Mouse (Mus musculus) frontal cortex, postnatal 14 days (tissue): ENCODE measurements around the gene Nars2.

ENCODE experiments used
- DNase-seq, 2 experiments: peaks; one replicate each; pipeline ENCODE4 v3.0.0; 2022; ENCODE audit warnings: low spot score in 2 of 2

Nars2 gene

DNA sequence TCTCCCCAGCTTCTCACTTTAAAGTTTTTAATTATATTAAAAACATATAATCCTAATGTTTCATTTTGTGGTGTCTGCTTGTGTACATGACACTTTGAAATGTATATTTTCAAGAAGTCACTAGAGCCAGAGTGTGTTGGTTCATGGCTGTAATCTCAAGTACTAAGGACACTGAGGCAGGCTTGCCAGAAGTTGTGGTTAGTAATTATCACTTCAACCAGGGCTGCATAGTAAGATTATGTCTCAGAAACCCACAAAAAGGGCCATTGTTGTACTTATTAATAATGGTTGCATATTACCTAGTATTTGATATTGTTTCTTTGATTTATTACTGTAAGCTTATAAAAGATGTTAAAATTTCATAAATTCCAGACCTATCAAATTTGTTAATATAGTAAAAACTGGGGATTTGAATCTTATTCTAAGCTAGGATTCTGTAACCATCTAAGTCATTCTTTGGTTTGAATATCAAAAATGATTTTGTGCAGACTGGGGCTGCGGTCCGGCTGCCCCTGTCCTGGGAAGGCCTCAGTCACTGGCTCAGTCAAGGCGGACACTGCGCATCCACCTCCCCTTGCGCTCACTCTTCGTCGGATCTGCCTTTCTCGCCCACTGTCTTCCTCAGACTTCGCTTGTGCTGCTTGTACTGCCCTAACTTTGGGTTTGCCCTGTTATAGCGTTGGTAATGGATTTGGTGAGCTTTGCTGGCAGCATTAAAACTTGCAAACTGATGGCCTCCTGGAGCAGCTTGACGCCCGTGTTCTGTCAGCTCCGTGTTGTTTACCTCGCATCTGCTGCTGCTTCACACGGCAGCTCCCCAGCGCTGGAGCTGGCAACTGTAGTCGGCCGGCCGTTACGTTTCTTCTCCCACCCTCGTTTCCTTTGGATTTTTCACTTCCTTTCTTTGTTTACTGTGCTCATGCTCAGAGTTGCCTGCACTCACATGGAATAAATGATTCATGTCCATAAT lies 20.0 kb downstream of the Nars2 start:
- DNase-seq: no peak

DNA sequence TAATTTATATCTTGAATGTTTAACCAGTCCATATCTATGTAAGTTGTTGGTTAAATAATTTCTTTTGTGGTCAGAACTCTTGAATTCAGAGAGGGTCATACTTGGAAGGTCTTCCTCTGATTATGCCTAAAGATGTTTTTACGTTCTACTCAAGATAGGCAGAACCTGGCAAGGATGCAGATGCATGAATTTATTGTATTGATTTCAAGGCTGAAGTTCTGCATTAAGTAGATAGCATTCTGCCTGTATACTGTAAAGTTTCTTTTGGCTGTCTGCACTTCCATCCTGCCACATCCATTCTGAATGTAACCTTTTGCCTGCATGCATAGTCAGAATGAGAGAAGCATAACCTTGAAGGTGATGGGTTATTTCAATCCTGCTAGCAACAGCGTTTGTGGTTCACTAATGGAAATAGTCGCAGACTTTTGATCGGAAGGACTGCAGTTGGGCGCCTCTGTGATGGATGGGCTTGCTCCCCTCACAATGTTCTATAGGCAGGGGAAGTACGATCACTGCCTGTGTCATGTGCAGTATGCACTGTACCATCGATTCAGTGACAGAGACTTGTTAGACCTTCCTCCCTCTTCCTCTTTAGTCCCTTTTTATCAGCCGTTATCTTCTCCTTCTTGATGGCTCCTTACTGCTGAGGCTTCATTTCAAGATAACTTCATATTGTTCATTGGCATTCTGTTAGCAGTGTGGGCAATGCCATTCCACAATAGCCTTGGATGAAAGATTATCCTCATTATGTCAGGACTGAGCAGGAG lies 21.0 kb downstream of the Nars2 start:
- no peak for DNase-seq

DNA sequence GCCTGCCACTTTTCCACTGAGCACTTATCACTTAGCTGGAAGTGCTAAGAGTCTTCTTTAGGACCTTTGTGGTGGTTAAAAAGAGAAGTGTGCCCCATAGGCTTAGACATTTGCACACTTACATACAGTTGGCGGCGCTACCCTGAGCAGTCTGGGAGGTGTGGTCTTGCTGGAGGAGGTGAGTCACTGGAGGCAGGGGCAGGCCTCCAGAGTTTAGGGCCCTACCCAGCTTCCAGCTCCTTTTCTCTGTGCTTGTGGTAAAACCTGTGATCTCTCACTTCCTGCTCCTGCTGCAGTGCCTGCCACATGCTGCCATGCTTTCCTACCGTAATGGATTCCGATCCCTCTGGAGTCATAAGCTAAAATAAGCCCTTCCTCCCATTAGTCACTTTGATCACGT lies 24.6 kb downstream of the Nars2 start:
- no peak for DNase-seq

DNA sequence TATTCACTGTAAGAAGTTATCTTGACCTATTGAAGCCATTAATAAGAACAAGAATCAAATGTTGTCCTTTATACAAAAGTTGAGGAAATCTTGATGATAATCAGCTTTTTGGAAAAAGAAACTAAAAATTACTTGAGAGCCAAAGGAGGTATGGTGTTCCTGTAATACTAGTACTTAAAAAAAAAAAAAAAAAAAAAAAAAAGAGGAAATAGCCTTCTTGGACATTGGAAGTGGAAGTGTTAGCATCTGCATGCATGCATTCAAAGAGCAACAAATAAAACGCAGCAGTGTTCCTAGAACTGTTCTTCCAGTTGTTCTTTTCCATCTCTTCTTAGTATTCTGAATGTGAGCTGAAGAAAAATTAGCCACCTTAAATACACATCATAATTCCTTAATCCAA lies 25.9 kb downstream of the Nars2 start:
- no peak for DNase-seq

DNA sequence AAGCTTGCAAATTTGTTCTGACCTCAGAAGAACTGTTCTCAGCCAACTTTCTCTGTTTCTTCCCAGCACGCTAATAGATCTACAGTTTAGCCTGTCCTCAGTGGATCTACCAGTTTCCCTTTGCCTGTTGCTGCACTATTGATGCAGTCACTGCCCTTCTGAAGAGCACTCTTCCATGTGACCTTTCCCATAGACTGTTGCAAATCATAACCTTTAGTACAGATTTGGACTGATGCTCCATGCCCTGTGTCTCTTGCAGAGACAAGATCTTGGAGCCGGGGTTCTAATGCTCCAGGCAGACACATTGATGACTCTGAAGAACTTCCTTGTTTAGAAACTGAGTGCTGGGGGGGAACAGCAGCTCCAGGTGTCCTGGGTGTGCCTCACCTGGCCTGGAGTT lies 30.1 kb downstream of the Nars2 start:
- DNase-seq: no peak

DNA sequence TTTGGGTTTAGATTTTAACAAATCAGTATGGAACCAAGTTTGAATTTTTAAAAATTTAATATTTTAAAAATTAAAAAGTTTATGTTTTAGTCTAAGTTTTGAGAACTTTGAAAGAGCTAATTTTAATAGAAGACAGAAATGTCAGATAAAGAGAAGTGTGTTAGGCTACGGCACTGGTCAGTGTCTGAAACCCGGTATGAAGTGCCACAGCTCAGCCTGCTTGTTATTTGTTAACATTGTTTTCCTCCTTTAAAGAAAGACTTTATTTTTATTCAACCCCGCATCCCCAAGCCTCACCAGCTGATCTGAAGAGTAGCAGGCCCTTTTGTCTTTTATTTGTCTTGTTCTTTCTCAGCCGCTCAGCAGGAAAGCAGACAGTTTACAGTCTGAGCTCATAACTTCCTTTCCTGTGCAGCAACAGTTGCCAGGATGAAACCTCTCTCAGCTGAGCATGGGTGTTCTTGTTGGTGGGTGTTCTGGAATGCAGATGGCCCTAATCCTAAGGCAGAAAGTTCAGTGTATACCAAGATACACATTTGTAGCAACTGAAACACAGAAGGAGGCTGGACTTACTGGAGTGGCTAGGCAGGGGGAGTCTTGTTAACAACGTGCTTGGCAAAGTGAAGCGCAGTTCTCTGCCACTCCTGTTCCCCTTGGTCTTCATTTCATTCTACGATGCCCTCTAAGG lies 32.5 kb downstream of the Nars2 start:
- no peak for DNase-seq

DNA sequence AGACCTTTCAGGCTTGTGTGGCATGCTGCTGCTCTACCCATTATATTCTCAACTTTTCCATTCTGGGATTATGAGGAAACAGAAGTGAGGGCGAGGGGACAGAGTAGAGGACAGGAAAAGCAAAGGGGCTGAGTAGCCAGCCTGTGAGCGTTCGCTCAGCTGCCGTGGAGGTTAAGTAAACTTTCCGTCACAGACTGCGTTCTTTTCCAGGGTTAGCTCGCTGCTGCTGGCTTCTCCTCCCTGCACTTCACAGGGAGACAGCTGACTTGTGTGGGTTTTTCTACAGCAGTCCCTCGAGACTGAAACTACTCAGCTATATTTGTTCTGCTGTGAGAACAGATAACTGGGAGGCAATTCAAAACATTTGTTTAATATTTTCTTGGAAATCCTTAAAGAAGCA lies 34.5 kb downstream of the Nars2 start:
- no peak for DNase-seq

DNA sequence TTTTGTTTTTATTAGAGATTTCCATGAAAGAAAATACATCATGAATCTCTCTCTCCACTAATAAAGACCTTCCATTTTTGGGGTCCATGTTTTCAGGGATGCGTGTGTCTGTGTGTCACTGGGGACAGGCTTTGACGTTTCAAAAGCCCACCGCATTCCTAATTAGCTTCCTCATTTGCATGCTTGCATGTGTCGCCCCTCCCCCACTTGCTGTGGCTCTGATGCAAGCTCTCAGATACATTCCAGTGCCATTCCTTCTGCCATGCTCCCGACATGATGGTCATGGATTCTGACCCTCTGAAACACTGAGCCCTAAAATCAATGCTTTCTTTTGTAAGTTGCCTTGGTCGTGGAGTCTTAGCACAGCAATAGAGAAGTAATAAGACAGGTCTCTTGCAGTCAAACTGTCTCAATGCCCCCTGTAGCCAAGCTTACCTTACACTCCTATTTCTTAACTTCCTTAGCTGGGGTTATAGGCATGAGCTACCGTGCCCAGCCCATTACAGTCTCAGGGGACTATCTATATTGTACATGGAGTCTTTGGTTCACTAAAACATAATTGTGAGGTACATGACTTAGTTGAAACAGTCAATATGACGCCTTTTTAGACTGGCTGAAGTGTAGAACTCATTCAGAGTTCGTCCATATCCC lies 35.6 kb downstream of the Nars2 start:
- DNase-seq: no peak

DNA sequence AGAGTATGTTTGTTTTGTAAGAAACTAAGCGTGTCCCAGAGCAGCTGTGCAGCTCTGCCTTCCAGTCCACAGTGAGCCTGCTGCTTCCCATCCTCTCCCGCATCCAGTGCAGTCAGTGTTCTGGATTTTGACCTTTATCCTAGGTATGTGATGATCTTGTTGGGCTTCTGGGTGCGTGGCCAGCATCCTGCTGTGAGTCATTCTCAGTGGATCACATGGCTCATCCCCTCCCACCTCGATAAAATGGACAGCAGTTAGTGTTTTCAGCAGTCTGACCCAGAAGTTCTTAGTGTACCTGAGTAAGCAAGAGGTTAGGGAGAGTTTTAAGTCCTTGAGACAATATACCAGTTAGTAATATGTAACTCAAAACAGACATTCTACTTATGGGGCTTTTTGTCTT lies 36.4 kb downstream of the Nars2 start:
- no peak for DNase-seq

DNA sequence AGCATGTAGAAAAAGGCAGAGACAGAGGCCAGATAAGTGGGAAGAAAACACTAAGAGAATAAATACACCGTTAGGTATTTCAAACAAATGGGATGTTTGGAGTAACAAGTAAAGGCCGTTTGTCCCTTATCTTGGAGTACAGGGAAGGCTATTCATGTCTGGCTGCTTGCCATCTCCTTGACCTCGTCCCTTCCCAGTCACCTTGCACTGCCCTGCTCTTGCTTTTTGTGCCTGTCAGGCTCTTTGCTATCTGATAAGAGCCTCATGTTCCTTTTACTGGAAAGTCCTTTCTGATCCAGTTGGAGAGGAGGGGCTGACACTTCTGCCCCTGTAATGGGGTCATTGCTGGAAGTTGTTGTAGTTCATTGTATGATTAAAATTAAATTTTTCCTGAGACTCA lies 61.7 kb downstream of the Nars2 start:
- no peak for DNase-seq

DNA sequence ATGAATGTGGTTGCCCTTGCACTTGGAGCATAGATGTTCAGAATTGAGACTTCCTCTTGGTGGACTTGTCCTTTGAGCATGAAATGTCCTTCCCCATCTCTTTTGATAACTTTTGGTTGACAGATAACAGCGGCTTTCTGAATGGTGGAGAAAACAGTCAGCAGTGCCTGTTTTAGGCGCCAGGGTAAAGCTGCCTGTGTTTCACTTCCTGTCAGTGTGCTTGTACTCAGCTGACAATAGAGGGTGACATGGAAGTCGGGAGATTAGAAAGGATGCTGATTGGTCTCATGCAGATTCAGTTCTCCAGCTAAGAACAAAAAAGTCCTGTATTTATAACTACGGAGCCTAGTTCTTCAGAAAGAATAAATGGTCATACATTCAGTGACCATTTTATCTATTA lies 66.7 kb downstream of the Nars2 start:
- no peak for DNase-seq

DNA sequence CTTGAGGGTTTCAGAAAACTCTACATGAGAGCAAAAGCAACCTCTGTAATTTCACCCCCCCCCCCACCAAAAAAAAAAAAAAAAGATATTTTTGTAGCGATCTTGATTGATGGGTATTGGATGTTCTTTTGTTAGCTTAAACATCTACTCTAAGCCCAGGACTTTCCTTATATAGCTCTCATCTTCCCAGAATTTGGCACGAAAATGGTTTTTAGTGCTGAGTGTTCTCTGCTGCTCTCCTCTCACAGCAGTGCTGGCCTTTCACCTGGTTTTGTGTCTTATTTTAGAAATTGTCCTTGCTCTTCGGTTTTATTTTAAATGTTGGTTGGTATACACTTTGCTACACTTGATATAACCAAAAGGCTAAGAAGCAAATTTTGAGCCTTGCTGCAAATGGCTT lies 67.1 kb downstream of the Nars2 start:
- no peak for DNase-seq

DNA sequence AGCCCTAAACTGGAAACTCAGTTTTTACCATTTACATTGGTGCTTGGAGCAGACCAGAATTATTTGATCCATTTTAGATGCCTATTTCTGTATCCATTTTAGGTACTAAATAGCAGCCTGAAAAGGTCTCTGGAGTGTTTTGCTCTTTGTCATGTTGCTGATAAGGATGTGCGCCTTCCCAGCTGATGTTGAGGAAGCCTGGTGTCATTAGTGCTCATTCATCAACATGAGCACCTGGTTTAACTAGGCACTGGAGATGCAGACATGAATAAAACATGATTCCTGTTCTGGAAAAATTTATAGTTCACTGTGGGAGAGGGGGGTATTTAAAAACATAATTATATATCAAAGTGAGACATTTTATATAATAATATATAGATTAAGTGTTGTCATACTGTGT lies 68.0 kb downstream of the Nars2 start:
- no peak for DNase-seq

DNA sequence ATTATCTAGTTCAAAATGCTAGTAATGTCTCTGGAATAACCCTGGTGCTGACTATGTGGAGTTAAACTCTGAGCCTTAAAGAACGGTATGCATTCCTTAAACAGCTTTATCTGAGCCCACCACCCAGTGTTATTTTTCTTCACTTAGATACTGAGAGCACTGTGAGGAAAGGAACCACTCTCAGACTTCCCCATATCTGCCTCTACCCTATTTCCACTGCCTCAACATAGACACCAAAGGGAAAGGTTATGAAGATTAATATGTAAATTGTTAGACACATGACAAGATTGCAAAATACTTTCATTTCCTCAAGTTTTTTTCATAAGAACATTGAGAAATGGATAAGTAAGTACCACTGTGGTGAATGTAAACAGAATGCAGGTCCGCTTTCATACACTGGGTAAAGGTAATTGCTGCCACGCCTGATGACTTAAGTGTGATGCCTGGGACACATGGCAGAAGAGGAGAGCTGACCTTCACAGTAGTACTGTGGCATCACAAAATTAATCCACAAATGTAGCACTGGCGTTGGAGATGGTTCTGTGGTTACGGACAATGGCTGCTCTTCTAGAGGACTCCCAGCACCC lies 75.6 kb downstream of the Nars2 start:
- DNase-seq: no peak

DNA sequence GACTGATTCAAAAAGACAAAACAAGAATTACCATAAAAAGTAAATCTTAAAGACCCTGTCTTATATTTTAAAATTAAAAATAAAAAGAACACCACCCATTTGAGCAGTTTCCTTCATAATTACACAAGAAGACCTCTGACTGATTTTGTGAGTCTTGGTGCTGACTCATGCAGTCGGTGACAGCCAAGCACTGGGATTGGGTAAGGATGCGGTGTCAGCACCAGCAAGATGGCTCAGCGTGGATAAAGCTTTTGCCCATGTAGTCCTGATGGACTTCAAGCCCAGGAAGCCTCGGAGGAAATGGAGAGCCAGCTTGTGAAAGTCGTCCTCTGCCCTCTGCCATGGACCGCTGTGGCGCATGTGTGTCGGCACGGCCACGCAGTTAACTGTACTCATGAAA lies 77.8 kb downstream of the Nars2 start:
- DNase-seq: no peak

DNA sequence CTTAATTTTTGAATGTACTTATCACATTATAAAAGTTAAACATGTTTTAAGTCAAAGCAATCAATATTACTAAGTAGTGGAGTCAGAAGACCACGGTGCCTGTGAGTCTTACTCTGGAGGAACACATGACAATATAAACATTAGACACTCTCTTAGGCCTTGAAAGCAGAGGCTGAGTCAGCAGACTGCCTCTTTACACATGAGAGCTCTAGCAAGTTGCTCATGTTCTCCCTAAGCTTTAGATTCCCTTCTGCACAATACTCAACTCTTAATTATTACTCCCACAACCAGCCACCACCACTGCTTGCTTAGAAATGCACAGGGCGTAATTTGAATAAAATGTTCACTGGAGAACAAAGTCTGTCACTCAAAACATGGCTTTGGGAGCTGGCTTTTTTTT lies 81.1 kb downstream of the Nars2 start:
- DNase-seq: no peak

DNA sequence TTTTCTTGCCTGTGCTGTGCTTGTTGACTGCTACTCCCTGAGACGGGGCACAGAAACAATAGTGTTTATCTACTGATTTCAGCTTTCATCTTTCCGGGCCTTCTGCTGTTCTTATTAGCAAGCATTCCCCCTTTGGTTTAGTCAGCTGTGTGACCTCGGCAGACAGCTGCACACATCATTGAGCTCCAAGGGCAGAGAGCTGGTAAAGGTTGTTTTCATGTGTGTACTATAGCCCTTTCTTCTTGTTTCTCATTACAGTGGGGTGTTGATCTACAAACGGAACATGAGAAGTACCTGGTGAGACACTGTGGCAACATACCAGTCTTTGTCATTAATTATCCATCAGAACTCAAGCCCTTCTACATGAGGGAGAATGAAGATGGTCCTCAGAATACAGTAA lies 88.3 kb downstream of the Nars2 start:
- no peak for DNase-seq

DNA sequence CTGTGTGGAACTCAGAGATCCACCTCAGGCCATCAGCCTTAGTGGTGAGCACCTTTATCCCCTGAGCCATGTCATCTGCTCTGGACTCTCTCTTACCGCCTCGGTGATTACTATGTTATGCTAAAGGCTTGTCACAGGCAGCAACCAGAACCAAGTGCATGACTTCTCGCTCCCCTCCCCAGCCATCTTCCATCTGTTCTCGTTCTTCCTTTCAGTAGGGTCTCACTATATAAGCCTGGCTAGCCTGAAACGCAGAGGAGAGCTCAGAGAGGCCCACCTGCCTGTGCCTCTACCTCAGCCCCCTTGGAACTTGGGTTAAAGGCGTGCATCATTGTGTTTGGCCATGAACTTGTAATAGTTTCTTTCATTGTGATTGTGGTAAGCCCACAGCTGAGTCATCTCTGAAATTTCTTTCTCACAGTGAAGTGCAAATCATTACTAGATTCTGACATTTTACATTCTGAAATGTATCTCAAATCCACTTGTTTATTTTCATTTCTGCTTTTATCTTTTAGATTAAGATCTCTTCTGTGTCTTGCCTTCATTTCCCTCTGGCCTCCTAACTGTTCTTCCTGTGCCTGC lies 90.7 kb downstream of the Nars2 start:
- no peak for DNase-seq

DNA sequence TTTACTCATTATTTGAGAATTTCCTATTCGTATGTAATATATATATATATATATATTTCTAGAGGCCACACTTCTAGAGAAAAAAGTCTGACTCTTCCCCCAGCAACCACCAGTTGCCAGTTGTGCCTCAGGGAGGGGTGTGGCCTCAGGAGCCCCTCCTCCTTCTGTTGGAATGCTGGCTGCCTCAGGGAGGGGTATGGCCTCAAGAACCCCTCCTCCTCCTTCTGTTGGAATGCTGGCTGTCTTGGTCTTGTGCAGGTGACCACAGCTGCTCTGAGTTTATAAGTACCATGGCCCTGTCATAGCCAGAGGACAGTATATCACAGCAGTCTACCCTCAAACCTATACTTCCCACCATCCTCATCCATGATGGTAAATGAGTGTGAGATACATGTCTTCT lies 91.7 kb downstream of the Nars2 start:
- DNase-seq: no peak

DNA sequence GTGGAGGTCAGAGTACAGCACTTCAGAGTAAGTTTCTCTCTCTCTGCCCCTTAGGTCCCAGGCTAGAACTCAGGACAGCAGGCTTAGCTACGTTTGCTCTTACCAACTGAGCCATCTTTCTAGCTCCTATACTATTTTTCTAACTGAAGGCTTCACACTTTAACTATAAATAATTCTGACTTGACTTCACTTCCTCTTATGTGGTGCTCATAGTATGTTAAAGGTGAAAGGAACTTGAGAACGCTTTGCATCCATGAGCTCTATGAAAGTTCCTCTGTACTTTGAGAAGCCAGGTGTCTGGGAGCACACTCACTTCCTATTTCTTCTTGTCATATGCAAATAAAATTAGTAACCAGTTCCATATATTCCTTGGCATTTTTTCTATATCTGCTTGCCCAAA lies 109.7 kb downstream of the Nars2 start:
- DNase-seq: no peak

DNA sequence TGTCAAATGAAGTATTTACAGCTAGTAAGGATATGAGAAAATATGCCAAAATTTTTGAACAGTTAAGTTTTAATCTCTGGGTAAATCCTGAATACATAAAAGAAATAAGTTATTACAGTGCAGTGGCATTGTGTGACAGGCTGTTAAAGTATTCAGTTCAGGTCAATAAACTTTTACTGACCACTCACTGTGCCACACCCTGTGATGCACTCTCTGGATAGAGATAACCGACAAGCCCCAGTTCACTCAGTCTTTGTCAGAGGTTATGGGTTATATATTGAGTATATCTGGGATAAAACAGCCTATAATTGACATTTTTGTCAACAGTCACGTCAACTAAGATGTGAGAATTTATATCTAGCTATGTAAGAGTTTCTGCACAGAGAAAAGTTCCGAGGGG lies 120.2 kb downstream of the Nars2 start:
- DNase-seq: no peak
